Mouse (Mus musculus): ENCODE measurements around the gene Impdh1. TPM values are rescaled to one million over a fixed set of nuclear protein-coding genes. Genes with fewer than 3 reads are reported as not detected.
"Not testable (repeated sequence)": the region's sequence is repeated elsewhere in the genome, so short reads cannot be mapped to it uniquely, and the experiment has no call there.

Gene Impdh1
- 10 to 100 TPM; 40.9 to 41.8 TPM for total RNA-seq (2021)

DNA sequence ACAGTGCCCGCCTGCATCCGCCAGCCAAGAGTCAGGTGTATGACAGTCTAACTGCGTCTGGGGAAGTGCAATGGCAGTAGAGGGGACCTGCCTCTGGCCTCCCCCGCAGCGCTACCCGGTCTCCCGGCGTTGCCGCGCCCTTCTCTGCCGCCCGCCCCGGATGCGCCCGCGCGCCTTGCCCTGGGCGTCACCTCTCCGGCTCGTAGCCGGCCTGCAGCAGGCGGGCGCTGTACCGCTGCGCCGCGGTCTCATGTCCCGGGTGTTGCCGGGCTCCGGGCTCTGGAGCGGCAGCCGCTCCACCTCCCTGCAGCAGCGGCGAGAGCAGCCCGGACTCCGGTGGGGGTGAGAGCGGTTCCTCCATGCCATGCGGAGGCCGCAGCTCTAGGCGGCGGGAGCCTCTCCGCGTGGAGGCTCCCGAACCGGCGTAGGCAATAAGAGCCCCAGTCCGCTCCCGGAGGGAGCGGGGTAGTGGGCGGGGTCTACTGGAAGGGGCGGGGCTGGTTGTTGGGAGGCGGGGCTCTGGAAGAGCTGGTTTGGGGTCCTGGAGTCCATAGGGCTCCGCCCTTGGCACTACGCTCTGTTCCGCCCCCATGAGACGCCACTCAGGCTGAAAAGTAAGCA, at the start of gene Impdh1:
Gene Impdh1 (minus strand): TSS at position 484 of the 621 bp plus-strand sequence.
- DNase-seq = peak; percentile 44 to 54

DNA sequence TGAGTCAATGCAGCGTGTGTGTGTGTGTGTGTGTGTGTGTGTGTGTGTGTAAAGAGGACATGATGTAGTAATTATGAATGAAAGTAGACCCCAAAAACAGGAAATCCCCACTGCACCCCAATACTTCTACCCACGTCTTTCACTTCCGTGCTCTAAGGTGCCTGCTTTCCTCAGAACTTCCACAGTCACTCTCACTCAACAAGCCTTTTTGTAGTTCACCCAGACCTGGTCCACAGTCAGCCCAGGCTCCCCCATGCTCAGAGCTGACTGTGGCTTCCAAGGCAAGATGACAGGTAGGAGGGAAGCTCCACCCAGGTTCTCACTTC, 48.3 kb upstream of the Impdh1 start:
- DNase-seq = no peak

DNA sequence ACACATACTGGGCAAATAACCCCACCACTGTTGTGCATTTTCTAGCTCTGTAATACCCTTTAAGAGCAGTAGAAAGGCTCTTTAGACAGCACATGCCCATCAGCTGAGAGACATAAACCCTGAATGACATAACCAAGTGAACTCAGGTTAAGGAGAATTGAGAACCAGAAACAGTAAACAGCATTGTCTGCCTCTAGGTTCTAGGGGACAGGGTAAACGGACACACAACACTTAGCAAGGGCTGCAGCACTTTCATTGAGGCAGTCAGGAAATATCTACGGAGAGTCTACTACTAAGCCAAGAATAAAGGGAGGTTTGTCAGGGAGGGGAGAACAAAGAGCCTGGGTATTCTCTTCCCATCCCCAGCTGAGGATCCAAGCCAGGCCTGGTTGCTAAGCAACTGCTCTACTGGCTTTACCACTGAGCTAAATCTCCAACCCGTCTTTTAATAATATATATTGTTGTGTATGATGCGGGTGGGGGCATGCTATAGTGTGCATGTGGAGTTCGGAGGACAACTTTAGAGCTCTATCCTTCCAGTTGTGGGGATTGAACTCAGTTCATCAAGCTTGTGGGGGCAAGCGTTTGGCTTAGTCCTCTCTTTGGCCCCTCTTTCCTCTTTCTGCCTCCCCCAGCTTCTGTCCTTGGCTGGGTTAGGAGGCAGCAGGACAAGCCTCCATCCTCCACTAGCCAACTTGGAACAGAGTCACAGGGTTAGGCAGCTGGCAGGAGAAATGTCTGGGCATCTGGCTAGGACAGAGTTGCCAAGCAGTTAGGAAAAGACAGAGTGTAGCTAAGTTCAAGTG, 47.7 kb upstream of the Impdh1 start:
- peak; percentile 52 to 57 for DNase-seq

DNA sequence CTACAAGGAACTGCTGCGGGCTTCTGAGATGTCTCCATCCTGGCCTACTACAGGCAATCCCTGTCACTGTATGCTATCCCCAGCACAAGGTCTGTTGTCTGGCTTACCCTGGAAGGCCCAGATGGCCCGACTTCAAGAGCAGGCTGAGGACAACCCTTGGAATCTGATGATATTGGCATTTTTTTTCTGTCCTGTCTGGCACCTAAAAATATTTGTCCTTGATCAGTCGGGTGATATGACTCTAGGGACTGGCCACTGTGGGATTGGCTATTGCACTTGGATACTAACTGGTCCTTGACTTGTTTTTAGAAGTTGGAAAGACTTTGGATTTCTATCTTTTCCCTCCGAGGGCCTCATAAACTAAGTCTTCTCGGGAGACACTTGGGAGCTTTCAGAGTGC, 45.7 kb upstream of the Impdh1 start:
- no peak for DNase-seq

DNA sequence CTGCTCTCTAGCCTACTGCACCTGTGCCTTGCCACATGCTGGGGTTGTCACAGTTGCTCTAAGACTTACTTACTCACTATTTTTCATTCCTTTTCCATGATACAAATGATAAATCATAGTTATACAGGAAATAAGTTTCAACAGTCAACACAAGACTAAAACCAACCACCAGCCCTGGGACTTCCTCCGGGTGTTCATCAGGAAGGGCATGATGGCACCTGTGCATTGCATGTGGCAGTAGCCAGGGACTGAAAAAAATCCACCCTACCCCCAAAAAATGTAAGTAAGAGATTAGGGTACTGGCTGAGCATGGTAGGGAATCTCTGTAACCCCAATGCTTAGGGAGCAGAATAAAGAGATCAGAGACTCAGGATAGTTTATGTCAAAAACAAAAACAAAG, 43.3 kb upstream of the Impdh1 start:
- DNase-seq = no peak

DNA sequence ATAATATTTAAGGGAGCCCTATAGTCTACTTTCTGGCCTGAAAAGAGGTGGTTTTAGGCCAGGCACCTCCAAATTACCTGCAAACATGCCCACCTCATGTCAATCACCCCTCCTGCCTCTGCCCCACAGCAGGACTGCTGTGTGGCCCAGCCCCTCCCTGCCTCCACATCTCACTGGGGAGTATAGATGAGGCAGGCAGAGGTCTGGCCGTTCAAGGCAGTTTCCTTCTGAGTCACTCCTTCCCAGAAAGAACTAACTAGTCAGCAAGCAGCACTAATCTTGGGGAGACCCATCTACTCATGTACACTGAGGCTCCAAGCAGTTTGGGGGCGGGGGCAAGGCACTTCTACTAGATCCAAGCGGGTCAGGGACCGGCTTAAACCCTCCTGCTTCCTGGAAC, 30.9 kb upstream of the Impdh1 start:
- DNase-seq = no peak

DNA sequence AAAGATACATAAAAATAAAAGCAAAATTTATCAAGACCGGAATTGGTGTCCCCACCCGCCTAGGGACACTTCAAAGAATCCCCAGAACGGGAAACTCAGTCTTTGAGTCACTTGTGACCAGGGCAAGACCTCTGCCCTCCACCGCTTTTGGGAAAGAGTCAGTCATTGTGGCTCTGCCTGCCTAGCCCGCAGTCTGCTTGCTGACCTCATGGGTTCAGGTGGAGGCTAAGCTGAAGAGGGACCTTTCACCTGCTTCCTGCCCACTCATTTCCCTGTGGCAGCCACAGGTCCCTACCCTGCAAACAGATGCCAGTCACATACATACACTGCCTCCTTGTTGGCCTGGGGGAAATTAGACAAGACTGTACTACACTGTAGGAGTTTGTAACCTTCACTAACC, 30.4 kb upstream of the Impdh1 start:
- no peak for DNase-seq

DNA sequence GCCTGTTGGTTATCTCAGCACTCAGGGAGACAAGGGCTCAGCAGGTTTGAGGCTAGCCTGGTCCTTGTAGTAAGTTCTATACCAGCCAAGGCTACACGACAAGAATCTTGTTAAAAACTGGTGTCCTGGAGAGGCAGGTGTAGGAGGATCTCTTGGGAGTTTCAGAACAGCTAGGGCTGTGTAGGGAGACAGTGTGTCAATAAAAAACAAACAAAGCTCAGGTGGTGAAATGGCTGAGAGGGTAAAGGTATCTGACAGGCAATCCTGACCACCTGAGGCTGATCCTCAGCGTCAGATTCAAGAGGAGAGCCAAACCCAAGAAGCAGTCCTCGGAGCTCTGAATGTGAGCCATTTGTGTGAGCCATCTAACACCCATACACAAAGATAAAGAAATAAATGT, 30.0 kb upstream of the Impdh1 start:
- no peak for DNase-seq

DNA sequence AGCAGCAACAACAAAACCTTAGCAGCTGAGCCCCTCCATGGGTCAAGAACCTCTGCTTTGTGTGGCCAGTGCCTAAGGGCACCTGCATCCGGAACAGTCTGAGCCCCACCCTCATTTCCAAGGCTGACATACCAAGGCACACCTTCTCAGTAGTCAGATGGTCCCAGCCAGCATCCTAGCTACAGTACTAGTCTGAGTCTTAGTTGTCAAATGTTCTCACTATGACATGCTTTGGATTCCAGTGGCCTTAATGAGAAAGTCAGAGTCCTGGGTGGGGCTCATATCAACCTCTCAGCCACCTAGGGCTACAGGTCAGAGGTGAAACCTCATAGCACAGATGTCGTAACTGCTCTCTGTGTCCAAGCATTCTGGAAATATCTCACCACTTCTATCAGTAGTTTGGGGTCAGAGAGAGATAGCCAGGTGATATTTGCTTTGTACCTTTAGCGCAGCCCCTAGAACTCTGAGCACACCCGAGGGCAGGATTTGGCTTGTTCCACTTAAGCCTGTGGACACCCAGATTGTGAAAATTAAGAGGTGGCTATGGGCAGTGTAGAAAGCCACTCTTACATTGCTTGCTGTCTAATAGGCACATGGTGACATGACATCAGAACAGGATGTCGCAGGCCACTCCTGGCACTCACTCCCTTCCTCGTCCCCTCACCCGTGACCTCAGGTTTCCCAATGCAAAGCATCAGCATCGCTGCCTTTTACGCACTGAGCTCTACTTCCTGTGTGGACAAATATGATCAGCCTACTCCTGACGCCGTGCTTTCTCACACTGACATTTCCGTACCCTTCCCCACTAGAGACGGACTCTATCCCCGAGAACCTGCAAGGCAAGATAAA, 29.3 kb upstream of the Impdh1 start:
- no peak for DNase-seq

DNA sequence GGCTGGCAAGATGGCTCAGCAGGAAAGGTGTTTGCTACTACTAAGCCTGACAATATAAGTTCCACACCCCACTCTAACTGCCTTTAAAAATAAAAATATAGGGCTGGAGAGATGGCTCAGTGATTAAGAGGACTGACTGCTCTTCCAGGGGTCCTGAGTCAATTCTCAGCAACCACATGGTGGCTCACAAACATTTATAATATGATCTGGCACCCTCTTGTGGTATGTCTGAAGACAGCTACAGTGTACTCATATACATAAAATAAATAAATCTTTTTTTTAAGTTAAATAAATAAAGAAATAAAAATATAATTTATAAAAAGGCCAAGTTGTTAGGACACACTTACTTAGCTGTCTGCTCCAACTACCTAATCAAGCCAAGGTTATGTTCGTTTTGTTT, 26.1 kb upstream of the Impdh1 start:
- no peak for DNase-seq

DNA sequence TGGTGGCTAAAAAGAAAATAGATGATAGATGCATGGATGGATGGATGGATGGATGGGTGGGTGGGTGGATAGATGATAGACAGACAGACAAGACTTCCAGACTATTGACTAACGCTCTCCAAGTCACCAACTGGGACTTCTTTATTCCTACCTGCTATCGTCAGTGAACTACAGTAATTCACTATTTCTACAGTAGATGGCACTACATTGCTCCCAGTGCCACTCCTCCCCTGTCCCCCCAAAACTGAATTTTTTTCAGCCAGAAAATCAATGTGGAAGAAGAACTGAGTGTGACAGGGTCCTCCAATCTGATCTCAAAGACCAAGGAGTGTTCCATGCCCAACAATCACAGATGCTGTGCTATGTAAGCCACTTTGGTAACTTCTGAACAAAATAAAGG, 25.5 kb upstream of the Impdh1 start:
- no peak for DNase-seq

DNA sequence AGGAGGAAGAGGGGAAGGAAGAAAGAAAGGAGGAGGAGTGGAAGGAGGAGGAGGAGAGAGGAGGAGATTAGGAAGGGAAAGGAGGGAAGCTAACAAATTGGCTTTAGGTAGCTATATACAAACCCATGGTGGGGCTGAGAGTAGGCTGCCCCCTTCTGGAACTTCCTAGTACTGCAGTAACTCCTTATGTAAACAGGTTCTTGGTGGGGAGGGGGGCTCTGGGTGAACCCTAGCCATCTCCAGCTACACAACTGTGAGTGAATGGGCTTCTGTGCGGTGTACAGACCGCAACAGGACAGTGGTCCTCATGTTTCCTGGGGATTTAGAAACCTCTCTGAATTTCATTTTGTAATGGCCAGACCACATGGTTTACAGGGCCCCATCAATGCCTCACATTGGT, 24.6 kb upstream of the Impdh1 start:
- peak in 1 of 2 experiments; percentile 14 for DNase-seq

DNA sequence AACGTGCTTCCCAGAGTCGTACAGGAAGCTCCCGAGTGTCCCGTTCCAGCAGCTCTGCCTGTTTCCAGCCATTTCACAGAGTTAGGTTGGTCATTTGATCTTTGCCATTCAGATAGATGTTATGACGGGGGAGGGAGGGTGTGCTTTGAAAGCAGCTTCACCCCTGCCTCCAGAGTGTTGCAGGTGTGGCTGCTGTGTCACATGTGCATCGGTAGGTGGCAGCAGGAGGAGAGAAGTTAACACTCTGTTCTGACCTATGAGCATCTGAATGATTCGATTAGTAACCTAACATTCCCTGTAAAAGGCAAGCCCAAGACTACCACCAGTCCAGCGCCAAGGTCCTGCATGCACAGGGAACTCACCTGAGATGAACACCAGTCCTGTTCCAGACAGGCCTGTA, 18.1 kb upstream of the Impdh1 start:
- no peak for DNase-seq

DNA sequence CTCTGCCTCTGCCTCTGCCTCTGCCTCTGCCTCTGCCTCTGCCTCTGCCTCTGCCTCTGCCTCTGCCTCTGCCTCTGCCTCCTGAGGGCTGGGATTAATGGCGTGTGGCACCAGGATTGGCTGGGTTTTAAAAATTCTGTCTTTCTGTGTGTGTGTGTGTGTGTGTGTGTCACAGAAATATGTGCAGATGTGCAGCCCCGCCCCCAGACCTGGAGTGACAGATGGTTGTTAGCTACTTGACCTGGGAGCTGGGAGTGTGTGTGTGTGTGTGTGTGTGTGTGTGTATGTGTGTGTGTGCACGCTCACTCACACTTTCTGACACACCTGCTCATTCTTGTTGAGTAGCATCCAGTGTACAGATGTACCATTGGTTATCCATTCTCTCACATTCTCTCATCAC, 17.5 kb upstream of the Impdh1 start:
- DNase-seq = no peak

DNA sequence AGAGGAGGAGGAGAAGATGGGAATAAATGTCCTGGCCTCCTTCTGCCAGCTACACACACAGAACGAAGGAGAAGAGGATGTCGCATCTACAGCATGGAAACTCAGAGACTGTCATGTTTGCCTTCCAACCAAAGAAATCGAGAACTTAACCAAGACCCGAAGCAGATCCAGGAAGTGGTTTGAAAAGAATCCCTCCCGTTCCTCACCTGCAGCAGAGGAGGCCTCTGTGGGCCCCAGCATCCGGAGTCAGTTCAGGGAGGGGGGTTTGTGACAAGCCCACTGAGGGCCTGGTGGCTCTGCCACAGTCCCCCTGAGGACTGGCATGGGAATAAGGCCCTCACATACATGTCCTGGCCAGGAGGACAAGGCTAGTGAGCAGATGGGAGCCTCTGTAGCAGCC, 16.2 kb upstream of the Impdh1 start:
- no peak for DNase-seq

DNA sequence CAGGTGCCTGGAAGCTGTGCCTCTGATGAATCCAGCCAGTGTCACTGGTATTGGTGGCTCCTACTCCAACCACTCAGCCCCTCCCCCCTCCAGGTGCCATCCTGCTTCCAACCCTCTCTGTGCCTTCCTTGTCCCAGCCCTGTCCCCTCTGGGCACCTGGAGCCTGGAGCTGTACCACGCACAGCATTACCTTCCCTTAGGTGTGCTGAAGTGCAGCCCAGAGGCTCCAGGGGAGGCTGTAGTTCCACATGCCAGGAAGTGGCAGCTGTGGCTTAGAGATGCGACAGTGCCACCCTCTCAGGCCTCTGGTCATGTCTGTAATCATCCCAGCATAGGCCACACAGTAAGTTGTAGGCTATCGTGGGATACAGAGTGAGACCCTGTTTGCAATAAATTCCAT, 15.6 kb upstream of the Impdh1 start:
- DNase-seq = no peak

DNA sequence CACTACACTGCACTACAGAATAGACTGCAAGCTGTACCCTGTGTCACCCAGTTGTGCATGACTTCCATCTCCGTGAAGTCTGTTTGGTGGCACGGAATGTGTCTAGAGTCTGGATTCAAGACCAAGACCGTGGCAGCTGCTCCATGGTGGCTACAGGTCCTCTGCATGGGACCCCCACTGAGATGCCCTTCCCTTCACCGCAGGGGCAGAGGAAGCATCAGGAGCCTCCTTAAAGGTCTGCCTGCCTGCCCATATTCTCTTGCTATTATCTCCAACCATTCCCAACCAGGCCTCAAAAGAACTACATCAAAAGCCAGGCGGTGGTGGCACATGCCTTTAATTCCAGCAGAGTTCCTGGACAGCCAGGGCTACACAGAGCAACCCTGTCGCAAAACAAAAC, 14.2 kb upstream of the Impdh1 start:
- no peak for DNase-seq

DNA sequence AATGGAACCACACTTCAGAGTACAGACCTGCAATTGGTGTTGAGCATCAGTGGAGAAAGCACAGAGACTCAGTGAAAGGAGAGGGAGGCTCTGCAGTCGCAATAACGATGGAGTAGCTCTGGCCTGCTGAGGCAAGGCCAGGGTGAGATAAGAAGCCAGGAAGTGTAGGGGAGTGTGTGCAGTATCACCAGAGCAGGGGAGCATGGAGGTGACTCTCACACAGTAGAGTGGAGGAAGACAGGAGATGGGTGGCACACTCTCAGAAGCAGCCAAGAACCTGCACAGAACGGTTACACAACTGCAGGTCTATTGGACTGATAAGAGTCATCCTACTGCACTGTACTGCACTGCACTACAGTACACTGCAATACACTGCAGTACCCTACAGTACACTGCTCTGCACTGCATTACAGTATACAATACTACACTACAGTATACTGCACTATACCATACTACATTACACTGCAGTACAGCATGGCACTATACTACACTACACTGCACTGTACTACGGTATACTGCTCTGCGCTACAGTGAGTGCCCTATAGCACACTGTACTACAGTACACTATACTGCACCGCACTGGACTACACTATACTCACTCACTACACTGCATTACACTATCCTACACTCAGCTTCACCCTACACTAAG, 13.2 kb upstream of the Impdh1 start:
- no peak for DNase-seq

DNA sequence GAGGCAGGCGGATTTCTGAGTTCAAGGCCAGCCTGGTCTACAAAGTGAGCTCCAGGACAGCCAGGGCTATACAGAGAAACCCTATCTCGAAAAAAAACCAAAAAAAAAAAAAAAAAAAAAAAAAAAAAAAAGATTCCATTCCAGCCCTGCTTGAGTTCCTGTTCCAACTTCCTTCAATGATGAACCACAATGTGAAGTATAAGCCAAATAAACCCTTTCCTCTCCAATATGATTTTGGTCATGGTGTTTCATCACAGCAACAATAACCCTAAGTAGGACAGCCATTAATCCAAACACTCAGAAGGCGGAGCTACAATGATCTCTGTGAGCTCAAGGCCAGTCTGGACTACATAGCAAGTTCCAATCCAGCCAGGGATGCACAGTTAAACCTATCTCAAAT, 1.6 kb upstream of the Impdh1 start:
- DNase-seq = not testable (repeated sequence)

DNA sequence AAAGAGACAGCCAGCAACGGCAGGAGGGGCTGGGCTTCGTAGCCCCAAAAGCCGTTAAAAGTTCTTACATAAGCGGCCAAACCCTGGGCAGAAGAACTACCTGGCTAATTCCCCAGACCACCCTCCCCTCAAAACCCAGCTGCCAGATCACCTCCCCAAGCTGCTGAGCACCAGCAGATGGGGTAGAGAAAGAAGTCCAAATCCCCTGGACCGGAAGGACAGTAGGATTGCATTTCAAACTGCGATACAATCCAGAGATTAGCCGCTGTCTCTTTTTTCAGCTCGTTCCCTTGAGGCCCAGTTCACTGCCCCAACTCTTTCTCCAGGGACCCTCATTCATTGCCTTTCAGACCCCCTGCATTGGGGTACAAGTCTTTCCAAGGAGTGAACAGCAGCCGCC, 983 bp downstream of the Impdh1 start:
- no peak for DNase-seq

DNA sequence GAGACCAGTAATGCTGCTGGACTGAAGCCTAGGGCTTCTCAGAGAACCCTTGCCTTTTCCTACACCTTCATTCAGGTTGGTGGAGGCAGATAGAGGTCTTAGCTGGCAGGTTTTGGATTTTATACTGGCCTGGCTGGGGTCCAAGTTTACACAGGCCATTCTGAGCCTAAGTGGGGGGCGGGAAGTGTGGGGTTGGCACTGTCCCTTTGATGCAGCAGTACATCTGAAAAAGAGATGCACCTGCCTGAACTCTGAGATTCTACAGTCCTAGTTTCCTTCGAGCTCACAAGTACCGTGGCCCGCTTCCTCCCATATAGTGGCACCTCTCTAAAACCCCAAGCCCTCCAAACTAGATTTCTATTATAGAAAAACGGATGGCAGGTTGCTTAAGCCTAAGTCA, 1.4 kb downstream of the Impdh1 start:
- DNase-seq = no peak

DNA sequence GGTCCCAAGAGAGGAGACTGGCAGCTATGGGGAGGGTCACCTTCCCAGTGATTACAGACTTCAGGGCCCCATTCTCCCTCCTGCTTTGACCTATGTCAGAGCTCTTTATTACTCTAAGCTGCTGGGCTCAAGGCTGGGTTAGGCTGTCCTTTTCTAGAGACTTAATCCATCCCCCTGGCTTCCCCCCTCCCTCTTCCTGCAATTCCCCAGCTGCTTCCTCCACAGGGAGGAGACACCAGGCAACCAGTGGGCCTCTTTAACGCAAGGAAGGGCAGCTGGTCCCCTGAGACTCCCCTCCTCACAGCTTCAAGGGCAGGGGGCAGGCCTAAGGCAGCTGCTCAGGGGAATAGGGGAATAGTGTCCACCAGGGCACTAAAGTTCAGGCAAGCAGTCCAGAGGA, 1.9 kb downstream of the Impdh1 start:
- DNase-seq = no peak

DNA sequence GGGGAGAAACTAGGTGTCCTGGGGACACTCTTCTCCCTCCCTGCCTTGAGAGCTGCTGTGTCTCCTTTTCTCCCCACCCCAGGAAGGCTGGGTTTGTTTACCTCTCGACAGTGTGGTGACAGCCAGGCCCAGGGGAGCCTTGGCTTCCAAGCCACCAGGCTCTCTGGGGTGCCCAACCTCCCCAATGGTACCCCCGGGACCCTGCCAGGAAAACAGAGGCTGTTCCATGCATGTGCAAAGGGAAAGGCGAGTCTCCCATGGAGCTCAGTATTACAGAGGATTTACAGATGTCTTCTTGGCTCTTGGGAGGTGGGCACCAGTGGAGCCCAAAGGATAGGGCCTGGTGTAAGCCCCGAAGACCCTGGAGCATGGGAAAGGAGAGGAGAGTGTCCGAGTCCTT, 2.7 kb downstream of the Impdh1 start:
- no peak for DNase-seq

Measured in layer of hippocampus, postnatal 36 days (tissue).